Mouse (Mus musculus) kidney, postnatal 14 days (tissue): ENCODE measurements around the gene Armcx3.
"Not testable (repeated sequence)": the region's sequence is repeated elsewhere in the genome, so short reads cannot be mapped to it uniquely, and the experiment has no call there.

Experiments
- DNase-seq: peaks from one replicate; pipeline ENCODE4 v3.0.0; 2022; ENCODE audit warnings: mixed read lengths

The Armcx3 gene

GRCm38 (mm10) chrX:134756434-134757292 is at the start of gene Armcx3:
Armcx3 (plus strand) TSS chrX:134756595.
- DNase-seq: peak; percentile 75

- no peak for DNase-seq
Observed at GRCm38 (mm10) chrX:134716863-134717262, 39.5 kb upstream of the Armcx3 start.

- peak; percentile 62 for DNase-seq
Observed at GRCm38 (mm10) chrX:134717752-134718308, 38.6 kb upstream of the Armcx3 start, which contains the start of gene Armcx1. Armcx1 (plus strand) TSS chrX:134717963.

GRCm38 (mm10) chrX:134718524-134718923 is 37.9 kb upstream of the Armcx3 start:
- DNase-seq: peak; percentile 66

GRCm38 (mm10) chrX:134723762-134724161 is 32.6 kb upstream of the Armcx3 start:
- DNase-seq: not testable (repeated sequence)

GRCm38 (mm10) chrX:134729778-134730177 is 26.6 kb upstream of the Armcx3 start:
- peak; percentile 31 for DNase-seq

- DNase-seq: no peak
Observed at GRCm38 (mm10) chrX:134737796-134738195, 18.6 kb upstream of the Armcx3 start.

- no peak for DNase-seq
Observed at GRCm38 (mm10) chrX:134739160-134739559, 17.2 kb upstream of the Armcx3 start.

GRCm38 (mm10) chrX:134741862-134742261 is 14.5 kb upstream of the Armcx3 start:
- no peak for DNase-seq

- DNase-seq: peak; percentile 37
Observed at GRCm38 (mm10) chrX:134746459-134746858, 9.9 kb upstream of the Armcx3 start.

GRCm38 (mm10) chrX:134750764-134751592 is 5.4 kb upstream of the Armcx3 start, which contains the start of gene Armcx6:
Armcx6 (minus strand) TSS chrX:134751417.
- peak; percentile 79 for DNase-seq

GRCm38 (mm10) chrX:134751910-134752309 is 4.5 kb upstream of the Armcx3 start:
- DNase-seq: no peak

- DNase-seq: no peak
Observed at GRCm38 (mm10) chrX:134752584-134752983, 3.8 kb upstream of the Armcx3 start.

GRCm38 (mm10) chrX:134757293-134757995 is 1.0 kb downstream of the Armcx3 start:
- DNase-seq: peak; percentile 3

- DNase-seq: not testable (repeated sequence)
Observed at GRCm38 (mm10) chrX:134763428-134764198, 7.2 kb downstream of the Armcx3 start.

- DNase-seq: no peak
Observed at GRCm38 (mm10) chrX:134787728-134788127, 31.3 kb downstream of the Armcx3 start.

GRCm38 (mm10) chrX:134807833-134808754 is 51.7 kb downstream of the Armcx3 start:
- DNase-seq: peak; percentile 34

GRCm38 (mm10) chrX:134808755-134809224 is 52.4 kb downstream of the Armcx3 start, which contains the start of gene Armcx2:
Armcx2 (minus strand) TSS chrX:134809221.
- peak; percentile 65 for DNase-seq
